Mouse (Mus musculus) heart, adult 18-20 months (tissue): ENCODE results near the gene Atp6v1g2. TPM values are rescaled to one million over a fixed set of nuclear protein-coding genes. Genes with fewer than 3 reads are reported as not detected.
A peak's percentile ranks its signal among the peaks of the same experiment; 100 is the strongest.

Source experiments
- DNase-seq, 2 experiments: peaks; one replicate each; pipeline ENCODE4 v3.0.0; 2021 to 2022; ENCODE audit warnings: mixed read lengths in 1 of 2
- total RNA-seq, 2 experiments: library from RNA; stranded (reverse); gene quantifications; 2 replicates each; pipeline ENCODE4 v1.2.3; 2021

The Atp6v1g2 gene
- total RNA-seq, 2 experiments from 2014 or later, result 2.1 to 2.3 TPM

GRCm38 (mm10) chr17:35254241-35255098 lies 21.0 kb downstream of the Atp6v1g2 start:
- peak in 1 of 2 experiments; percentile 78 for DNase-seq

- no peak for DNase-seq
Observed at GRCm38 (mm10) chr17:35255301-35255700, 21.8 kb downstream of the Atp6v1g2 start.

GRCm38 (mm10) chr17:35255704-35256103 lies 22.2 kb downstream of the Atp6v1g2 start:
- DNase-seq, result no peak

- DNase-seq, result no peak
Observed at GRCm38 (mm10) chr17:35257378-35257777, 23.9 kb downstream of the Atp6v1g2 start.

- peak; percentile 97 to 99 for DNase-seq
Observed at GRCm38 (mm10) chr17:35257824-35258491, 24.5 kb downstream of the Atp6v1g2 start.

GRCm38 (mm10) chr17:35258492-35259478 lies 25.3 kb downstream of the Atp6v1g2 start:
- peak; percentile 76 to 92 for DNase-seq

- peak in 1 of 2 experiments; percentile 28 for DNase-seq
Observed at GRCm38 (mm10) chr17:35259621-35260020, 26.2 kb downstream of the Atp6v1g2 start.

GRCm38 (mm10) chr17:35261651-35262050 lies 28.2 kb downstream of the Atp6v1g2 start:
- no peak for DNase-seq

GRCm38 (mm10) chr17:35262664-35263522 lies 29.4 kb downstream of the Atp6v1g2 start, which contains the start of gene H2-D1:
H2-D1 (plus strand) TSS chr17:35262730.
- DNase-seq, result peak; percentile 99 to 100

GRCm38 (mm10) chr17:35263523-35263883 lies 30.0 kb downstream of the Atp6v1g2 start:
- peak in 1 of 2 experiments; percentile 56 for DNase-seq

- no peak for DNase-seq
Observed at GRCm38 (mm10) chr17:35267399-35268086, 34.1 kb downstream of the Atp6v1g2 start.

GRCm38 (mm10) chr17:35269653-35270347 lies 36.3 kb downstream of the Atp6v1g2 start:
- DNase-seq, result peak; percentile 55 to 66

GRCm38 (mm10) chr17:35272249-35272648 lies 38.8 kb downstream of the Atp6v1g2 start:
- no peak for DNase-seq

- DNase-seq, result peak; percentile 88 to 97
Observed at GRCm38 (mm10) chr17:35274770-35275169, 41.3 kb downstream of the Atp6v1g2 start.

- no peak for DNase-seq
Observed at GRCm38 (mm10) chr17:35276304-35276864, 42.9 kb downstream of the Atp6v1g2 start.

- DNase-seq, result no peak
Observed at GRCm38 (mm10) chr17:35278049-35278448, 44.6 kb downstream of the Atp6v1g2 start.

GRCm38 (mm10) chr17:35278957-35279688 lies 45.7 kb downstream of the Atp6v1g2 start:
- DNase-seq, result no peak

GRCm38 (mm10) chr17:35280276-35280675 lies 46.8 kb downstream of the Atp6v1g2 start:
- no peak for DNase-seq

GRCm38 (mm10) chr17:35285431-35285830 lies 52.0 kb downstream of the Atp6v1g2 start:
- DNase-seq, result no peak
